Mouse (Mus musculus) liver, embryonic 14.5 days (tissue): ENCODE data around the gene Tbx5.

Experiments used
- CTCF ChIP-seq: IDR thresholded peaks from 2 replicates; pipeline ENCODE4 v1.5.1; 2016; ENCODE audit warnings: antibody characterized with exemption, low read depth, control low read depth
- EP300 ChIP-seq: IDR thresholded peaks from 2 replicates; pipeline ENCODE4 v1.6.1; 2016; ENCODE audit warnings: antibody characterized with exemption, low read depth

GRCm38 (mm10) chr5:119844366-119844765 lies 11.9 kb downstream of the Tbx5 start:
- TF ChIP-seq CTCF (no peak), EP300 (no peak)
